Mouse (Mus musculus): ENCODE measurements around the gene Pdgfra. TPM values are rescaled to one million over a fixed set of nuclear protein-coding genes. Genes with fewer than 3 reads are reported as not detected.

Gene Pdgfra
- polyA plus RNA-seq, 1 experiment from 2014 or later = 15.6 TPM

- no peak overlapping the region for H3K4me3 ChIP-seq
- no peak for DNase-seq (ENCODE audit: low spot score)
- peaks cover 1% of the 10 kb centered on the region; the same call in 1 of the 2 replicates for H3K36me3 ChIP-seq
- WGBS = 62% methylated on average over 12 of the region's 12 CpGs
- H3K27ac ChIP-seq (replicated peaks) = no peak overlapping the region
- peaks cover 17% of the 10 kb centered on the region for H3K4me1 ChIP-seq
- no peaks in the 10 kb centered on the region for H3K9me3 ChIP-seq (replicated peaks)
- H3K27me3 ChIP-seq (ENCODE audit: low read depth, poor library complexity, severe bottlenecking) = peaks cover 57% of the 10 kb centered on the region
These were observed 8.6 kb downstream of the Pdgfra start for GRCm38 (mm10) chr5:75160530-75161170.

GRCm38 (mm10) chr5:75161586-75161985, 9.5 kb downstream of the Pdgfra start:
- H3K9me3 ChIP-seq (replicated peaks) = no peaks in the 10 kb centered on the region
- H3K27me3 ChIP-seq (ENCODE audit: low read depth, poor library complexity, severe bottlenecking) = peaks cover 47% of the 10 kb centered on the region
- no peak overlapping the region for H3K4me3 ChIP-seq
- H3K4me1 ChIP-seq = peaks cover 7% of the 10 kb centered on the region
- WGBS = 88% methylated on average over 6 of the region's 6 CpGs
- DNase-seq (ENCODE audit: low spot score) = no peak
- peaks cover 2% of the 10 kb centered on the region; the same call in 1 of the 2 replicates for H3K36me3 ChIP-seq
- no peak overlapping the region for H3K27ac ChIP-seq (replicated peaks)

GRCm38 (mm10) chr5:75163289-75163951, 11.3 kb downstream of the Pdgfra start:
- 87% methylated on average over 23 of the region's 23 CpGs for WGBS

GRCm38 (mm10) chr5:75164688-75165087, 12.6 kb downstream of the Pdgfra start:
- no peak overlapping the region for H3K27ac ChIP-seq (replicated peaks)
- 69% methylated on average over 4 of the region's 4 CpGs for WGBS
- H3K4me1 ChIP-seq = 0 out of 2 replicates have a peak, but pooled peaks cover 4% of the 10 kb centered on the region
- DNase-seq (ENCODE audit: low spot score) = no peak
- no peaks in the 10 kb centered on the region for H3K9me3 ChIP-seq (replicated peaks)
- H3K4me3 ChIP-seq = no peak overlapping the region
- peaks cover 2% of the 10 kb centered on the region; the same call in 1 of the 2 replicates for H3K36me3 ChIP-seq
- H3K27me3 ChIP-seq (ENCODE audit: low read depth, poor library complexity, severe bottlenecking) = peaks cover 24% of the 10 kb centered on the region

More at GRCm38 (mm10) chr5:75163289-75163951, 11.3 kb downstream of the Pdgfra start:
- H3K4me3 ChIP-seq = no peak overlapping the region
- peaks cover 34% of the 10 kb centered on the region for H3K27me3 ChIP-seq (ENCODE audit: low read depth, poor library complexity, severe bottlenecking)
- no peak for DNase-seq (ENCODE audit: low spot score)
- H3K4me1 ChIP-seq = 0 out of 2 replicates have a peak, but pooled peaks cover 4% of the 10 kb centered on the region
- H3K9me3 ChIP-seq (replicated peaks) = no peaks in the 10 kb centered on the region
- H3K27ac ChIP-seq (replicated peaks) = no peak overlapping the region
- peaks cover 2% of the 10 kb centered on the region; the same call in 1 of the 2 replicates for H3K36me3 ChIP-seq

- no peaks in the 10 kb centered on the region for H3K9me3 ChIP-seq (replicated peaks)
- no peak for DNase-seq (ENCODE audit: low spot score)
- H3K36me3 ChIP-seq = peaks cover 2% of the 10 kb centered on the region; the same call in 1 of the 2 replicates
- H3K4me3 ChIP-seq = no peak overlapping the region
- H3K27me3 ChIP-seq (ENCODE audit: low read depth, poor library complexity, severe bottlenecking) = no peaks in the 10 kb centered on the region
- H3K27ac ChIP-seq (replicated peaks) = no peak overlapping the region
- WGBS = 73% methylated on average over 6 of the region's 6 CpGs
- H3K4me1 ChIP-seq = no peaks in the 10 kb centered on the region
These were observed 17.7 kb downstream of the Pdgfra start for GRCm38 (mm10) chr5:75169837-75170236.

GRCm38 (mm10) chr5:75171859-75172258, 19.8 kb downstream of the Pdgfra start:
- Histone ChIP-seq H3K27ac (replicated peaks) (no peak overlapping the region), H3K36me3 (no peaks in the 10 kb centered on the region), H3K4me3 (no peak overlapping the region), H3K27me3 (ENCODE audit: low read depth, poor library complexity, severe bottlenecking) (no peaks in the 10 kb centered on the region), H3K9me3 (replicated peaks) (no peaks in the 10 kb centered on the region), H3K4me1 (no peaks in the 10 kb centered on the region)
- no peak for DNase-seq (ENCODE audit: low spot score)
- 90% methylated on average over 10 of the region's 10 CpGs for WGBS

- DNase-seq (ENCODE audit: low spot score) = no peak
- WGBS = 82% methylated on average over 10 of the region's 10 CpGs
- no peaks in the 10 kb centered on the region for H3K4me1 ChIP-seq
- no peaks in the 10 kb centered on the region for H3K9me3 ChIP-seq (replicated peaks)
- no peak overlapping the region for H3K27ac ChIP-seq (replicated peaks)
- H3K36me3 ChIP-seq = peaks cover 7% of the 10 kb centered on the region; the same call in 1 of the 2 replicates
- H3K27me3 ChIP-seq (ENCODE audit: low read depth, poor library complexity, severe bottlenecking) = no peaks in the 10 kb centered on the region
- H3K4me3 ChIP-seq = no peak overlapping the region
These were observed 27.2 kb downstream of the Pdgfra start for GRCm38 (mm10) chr5:75179249-75179648.

GRCm38 (mm10) chr5:75179726-75180290, 27.7 kb downstream of the Pdgfra start:
- Histone ChIP-seq H3K36me3 (peaks cover 7% of the 10 kb centered on the region; the same call in 1 of the 2 replicates), H3K4me1 (no peaks in the 10 kb centered on the region), H3K4me3 (no peak overlapping the region), H3K9me3 (replicated peaks) (no peaks in the 10 kb centered on the region), H3K27ac (replicated peaks) (no peak overlapping the region), H3K27me3 (ENCODE audit: low read depth, poor library complexity, severe bottlenecking) (no peaks in the 10 kb centered on the region)
- no peak for DNase-seq (ENCODE audit: low spot score)
- 86% methylated on average over 12 of the region's 12 CpGs for WGBS

- Histone ChIP-seq H3K9me3 (replicated peaks) (no peaks in the 10 kb centered on the region), H3K4me3 (no peak overlapping the region), H3K27me3 (ENCODE audit: low read depth, poor library complexity, severe bottlenecking) (no peaks in the 10 kb centered on the region; the same call in 1 of the 2 replicates), H3K36me3 (no peaks in the 10 kb centered on the region), H3K4me1 (no peaks in the 10 kb centered on the region), H3K27ac (replicated peaks) (no peak overlapping the region)
- WGBS = 90% methylated on average over 6 of the region's 6 CpGs
- DNase-seq (ENCODE audit: low spot score) = no peak
These were observed 31.6 kb downstream of the Pdgfra start for GRCm38 (mm10) chr5:75183653-75184052.

- H3K27ac ChIP-seq (replicated peaks) = no peak overlapping the region
- peaks cover 2% of the 10 kb centered on the region; the same call in 1 of the 2 replicates for H3K4me1 ChIP-seq
- no peaks in the 10 kb centered on the region; the same call in 1 of the 2 replicates for H3K27me3 ChIP-seq (ENCODE audit: low read depth, poor library complexity, severe bottlenecking)
- H3K36me3 ChIP-seq = no peaks in the 10 kb centered on the region
- no peak for DNase-seq (ENCODE audit: low spot score)
- WGBS = 89% methylated on average over 5 of the region's 5 CpGs
- no peaks in the 10 kb centered on the region for H3K9me3 ChIP-seq (replicated peaks)
- H3K4me3 ChIP-seq = no peak overlapping the region
These were observed 32.0 kb downstream of the Pdgfra start for GRCm38 (mm10) chr5:75184112-75184511.

- H3K36me3 ChIP-seq = no peaks in the 10 kb centered on the region
These were observed 32.7 kb downstream of the Pdgfra start for GRCm38 (mm10) chr5:75184693-75185235.

GRCm38 (mm10) chr5:75185584-75185983, 33.5 kb downstream of the Pdgfra start:
- no peak for DNase-seq (ENCODE audit: low spot score)
- H3K27me3 ChIP-seq (ENCODE audit: low read depth, poor library complexity, severe bottlenecking) = no peaks in the 10 kb centered on the region; the same call in 1 of the 2 replicates
- no peaks in the 10 kb centered on the region for H3K36me3 ChIP-seq
- no peak overlapping the region for H3K4me3 ChIP-seq
- H3K27ac ChIP-seq (replicated peaks) = no peak overlapping the region
- WGBS = 94% methylated on average over 7 of the region's 7 CpGs
- H3K9me3 ChIP-seq (replicated peaks) = no peaks in the 10 kb centered on the region
- H3K4me1 ChIP-seq = peaks cover 8% of the 10 kb centered on the region; the same call in 1 of the 2 replicates

More at GRCm38 (mm10) chr5:75184693-75185235, 32.7 kb downstream of the Pdgfra start:
- Histone ChIP-seq H3K9me3 (replicated peaks) (no peaks in the 10 kb centered on the region), H3K4me1 (peaks cover 8% of the 10 kb centered on the region; the same call in 1 of the 2 replicates), H3K27me3 (ENCODE audit: low read depth, poor library complexity, severe bottlenecking) (no peaks in the 10 kb centered on the region; the same call in 1 of the 2 replicates), H3K4me3 (no peak overlapping the region), H3K27ac (replicated peaks) (no peak overlapping the region)
- no peak for DNase-seq (ENCODE audit: low spot score)
- 88% methylated on average over 7 of the region's 7 CpGs for WGBS

Measured in midbrain, embryonic 10.5 days (tissue).